ENCODE assay signal across 11 mouse cellular contexts in genomic region chr17:28515431-28516341, GRCm38 (mm10). TPM values are rescaled to one million over a fixed set of nuclear protein-coding genes. Genes with fewer than 3 reads are reported as not detected.
DNase-seq lines count a peak whose midpoint lies in the region; ATAC-seq lines count a peak whose summit lies in the region.
"Had no signal": no experiment of that assay in that cellular context is flagged by ENCODE, and none has a peak within 500 bp of the region (broad histone marks: within the 10 kb centered on the region; RNA-seq: fewer than 3 reads in every experiment).

No protein-coding gene starts in this region.

- H3K4me2 ChIP-seq in forebrain, embryonic 11.5 days (ENCODE audit: low read depth, low read length, severe bottlenecking): no peak overlapping the region
- no peak overlapping the region for H3K4me2 ChIP-seq in forebrain, embryonic 16.5 days (ENCODE audit: low read length)
- peak overlapping the region; percentile 1; the same call in 1 of the 2 replicates for H3K4me2 ChIP-seq in heart, embryonic 16.5 days (ENCODE audit: low read depth, low read length)
- H3K4me2 ChIP-seq: embryonic facial prominence, embryonic 12.5 days had no signal

- ATAC-seq in forebrain, embryonic 11.5 days (replicated peaks; ENCODE audit: low FRiP score): 0 out of 2 replicates have a peak, but pooled peaks have one; percentile 34
- no peak for ATAC-seq in forebrain, embryonic 16.5 days
- no peak for ATAC-seq in heart, embryonic 16.5 days (replicated peaks; ENCODE audit: extremely low read depth, insufficient read depth, low FRiP score)
- ATAC-seq in frontal cortex, adult (ENCODE audit: low TSS enrichment): no peak

- WGBS in forebrain, embryonic 11.5 days: 65% methylated on average over 10 of the region's 10 CpGs
- 72% methylated on average over 10 of the region's 10 CpGs for WGBS in forebrain, embryonic 16.5 days
- 49% methylated on average over 10 of the region's 10 CpGs for WGBS in heart, embryonic 16.5 days

- no peak overlapping the region for H3K27ac ChIP-seq in forebrain, embryonic 11.5 days (ENCODE audit: low read depth, low read length)
- no peak overlapping the region for H3K27ac ChIP-seq in forebrain, embryonic 16.5 days (ENCODE audit: low read length)
- H3K27ac ChIP-seq in heart, embryonic 16.5 days (ENCODE audit: low read length): peak overlapping the region; percentile 47; the same call in 1 of the 2 replicates
- H3K27ac ChIP-seq: embryonic facial prominence, embryonic 12.5 days had no signal

- peaks cover 7% of the 10 kb centered on the region for H3K27me3 ChIP-seq in forebrain, embryonic 11.5 days (ENCODE audit: control insufficient read depth, insufficient read depth, low read length)
- peaks cover 3% of the 10 kb centered on the region; the same call in 1 of the 2 replicates for H3K27me3 ChIP-seq in forebrain, embryonic 16.5 days (replicated peaks; ENCODE audit: control insufficient read depth, insufficient read depth, low read length)
- H3K27me3 ChIP-seq in heart, embryonic 16.5 days (ENCODE audit: control insufficient read depth, insufficient read depth, low read length): peaks cover 7% of the 10 kb centered on the region
- peaks cover 56% of the 10 kb centered on the region for H3K27me3 ChIP-seq in megakaryocyte, embryonic 14.5 days (replicated peaks)

- no peak for DNase-seq in forebrain, embryonic 11.5 days (ENCODE audit: low spot score)
- DNase-seq in 416B (ENCODE audit: low read depth): peak; percentile 97
- no peak for DNase-seq in cerebellum, postnatal 25 days
- no peak for DNase-seq in Muller cell, postnatal 12 days (ENCODE audit: inconsistent ontology term)

- H3K9me3 ChIP-seq in forebrain, embryonic 11.5 days (ENCODE audit: control insufficient read depth, low read length): no peaks in the 10 kb centered on the region
- H3K9me3 ChIP-seq in forebrain, embryonic 16.5 days (ENCODE audit: control insufficient read depth, low read length): no peaks in the 10 kb centered on the region
- no peaks in the 10 kb centered on the region for H3K9me3 ChIP-seq in heart, embryonic 16.5 days (replicated peaks; ENCODE audit: control insufficient read depth, low read length)
- no peaks in the 10 kb centered on the region for H3K9me3 ChIP-seq in megakaryocyte, embryonic 14.5 days
- H3K9me3 ChIP-seq: embryonic facial prominence, embryonic 12.5 days had no signal

- H3K4me1 ChIP-seq in forebrain, embryonic 11.5 days (replicated peaks; ENCODE audit: control insufficient read depth, insufficient read depth, low read length): peaks cover 21% of the 10 kb centered on the region
- H3K4me1 ChIP-seq in forebrain, embryonic 16.5 days (replicated peaks; ENCODE audit: control insufficient read depth, insufficient read depth, low read length): peaks cover 20% of the 10 kb centered on the region
- H3K4me1 ChIP-seq in heart, embryonic 16.5 days (ENCODE audit: control insufficient read depth, insufficient read depth, low read length): peaks cover 36% of the 10 kb centered on the region
- peaks cover 72% of the 10 kb centered on the region for H3K4me1 ChIP-seq in megakaryocyte, embryonic 14.5 days

- H3K4me3 ChIP-seq in forebrain, embryonic 11.5 days (ENCODE audit: low read depth, low read length): no peak overlapping the region
- no peak overlapping the region for H3K4me3 ChIP-seq in forebrain, embryonic 16.5 days (replicated peaks; ENCODE audit: low read length)
- no peak overlapping the region for H3K4me3 ChIP-seq in heart, embryonic 16.5 days (ENCODE audit: low read length)
- H3K4me3 ChIP-seq in megakaryocyte, embryonic 14.5 days (replicated peaks): peak overlapping the region; percentile 71
- H3K4me3 ChIP-seq: embryonic facial prominence, embryonic 12.5 days had no signal

- H3K9ac ChIP-seq in forebrain, embryonic 11.5 days (ENCODE audit: low read length): no peak overlapping the region
- H3K9ac ChIP-seq in forebrain, embryonic 16.5 days (replicated peaks; ENCODE audit: low read depth, low read length): no peak overlapping the region
- H3K9ac ChIP-seq in heart, embryonic 16.5 days (ENCODE audit: low read length): no peak overlapping the region; the same call in 1 of the 2 replicates
- H3K9ac ChIP-seq: embryonic facial prominence, embryonic 12.5 days had no signal

- H3K36me3 ChIP-seq in forebrain, embryonic 11.5 days (ENCODE audit: control insufficient read depth, insufficient read depth, low read length): no peaks in the 10 kb centered on the region
- no peaks in the 10 kb centered on the region for H3K36me3 ChIP-seq in forebrain, embryonic 16.5 days (ENCODE audit: control insufficient read depth, insufficient read depth)
- H3K36me3 ChIP-seq in heart, embryonic 16.5 days (ENCODE audit: control insufficient read depth, insufficient read depth): no peaks in the 10 kb centered on the region
- H3K36me3 ChIP-seq in megakaryocyte, embryonic 14.5 days (replicated peaks; ENCODE audit: low read length): no peaks in the 10 kb centered on the region
- H3K36me3 ChIP-seq: embryonic facial prominence, embryonic 12.5 days had no signal

RNA-seq across cellular contexts. Expression of gene Fkbp5, which starts 1.6 kb away (rescaled TPM):
- polyA plus RNA-seq in forebrain, embryonic 11.5 days (2014; fragmentation: Nextera tagmentation; extraction: Ambion mirVana): 11.4 and 11.5 TPM in 2 replicates
- 39.3 and 41.7 TPM in 2 replicates for polyA plus RNA-seq in forebrain, embryonic 16.5 days (2015; fragmentation: Nextera tagmentation; extraction: Ambion mirVana)
- polyA plus RNA-seq in heart, embryonic 16.5 days (2015; fragmentation: Nextera tagmentation; extraction: Ambion mirVana): 34.9 and 54.5 TPM in 2 replicates
- polyA plus RNA-seq in megakaryocyte, embryonic 14.5 days (2012; ENCODE audit: insufficient read depth, low replicate concordance): 8.7 and 25.1 TPM in 2 replicates

RNA-seq across cellular contexts. Expression of gene Armc12, which starts 14.9 kb away (rescaled TPM):
- not detected in 2 replicates for polyA plus RNA-seq in forebrain, embryonic 11.5 days (2014; fragmentation: Nextera tagmentation; extraction: Ambion mirVana)
- polyA plus RNA-seq in forebrain, embryonic 16.5 days (2015; fragmentation: Nextera tagmentation; extraction: Ambion mirVana): not detected in 2 replicates
- not detected in 2 replicates for polyA plus RNA-seq in heart, embryonic 16.5 days (2015; fragmentation: Nextera tagmentation; extraction: Ambion mirVana)
- not detected in 2 replicates for polyA plus RNA-seq in megakaryocyte, embryonic 14.5 days (2012; ENCODE audit: insufficient read depth, low replicate concordance)
- polyA plus RNA-seq: C2C12; embryonic facial prominence, embryonic 12.5 days; liver, embryonic 16.5 days had no signal

RNA-seq across cellular contexts. Expression of gene Clpsl2, which starts 33.5 kb away (rescaled TPM):
- not detected in 2 replicates for polyA plus RNA-seq in forebrain, embryonic 11.5 days (2014; fragmentation: Nextera tagmentation; extraction: Ambion mirVana)
- polyA plus RNA-seq in forebrain, embryonic 16.5 days (2015; fragmentation: Nextera tagmentation; extraction: Ambion mirVana): not detected in 2 replicates
- not detected in 2 replicates for polyA plus RNA-seq in heart, embryonic 16.5 days (2015; fragmentation: Nextera tagmentation; extraction: Ambion mirVana)
- polyA plus RNA-seq in megakaryocyte, embryonic 14.5 days (2012; ENCODE audit: insufficient read depth, low replicate concordance): not detected in 2 replicates
- polyA plus RNA-seq: C2C12; embryonic facial prominence, embryonic 12.5 days; liver, embryonic 16.5 days had no signal

RNA-seq across cellular contexts. Expression of gene Clps, which starts 44.9 kb away (rescaled TPM):
- polyA plus RNA-seq in forebrain, embryonic 11.5 days (2014; fragmentation: Nextera tagmentation; extraction: Ambion mirVana): not detected in 2 replicates
- not detected in 2 replicates for polyA plus RNA-seq in forebrain, embryonic 16.5 days (2015; fragmentation: Nextera tagmentation; extraction: Ambion mirVana)
- 2.2 TPM in 1 of 2 replicates, not detected in the other for polyA plus RNA-seq in heart, embryonic 16.5 days (2015; fragmentation: Nextera tagmentation; extraction: Ambion mirVana)
- polyA plus RNA-seq in megakaryocyte, embryonic 14.5 days (2012; ENCODE audit: insufficient read depth, low replicate concordance): not detected in 2 replicates
- polyA plus RNA-seq: C2C12; embryonic facial prominence, embryonic 12.5 days had no signal

RNA-seq across cellular contexts. Expression of gene Lhfpl5, which starts 59.8 kb away (rescaled TPM):
- 0.84 and 1.5 TPM in 2 replicates for polyA plus RNA-seq in forebrain, embryonic 11.5 days (2014; fragmentation: Nextera tagmentation; extraction: Ambion mirVana)
- polyA plus RNA-seq in forebrain, embryonic 16.5 days (2015; fragmentation: Nextera tagmentation; extraction: Ambion mirVana): 5.3 and 8.3 TPM in 2 replicates
- polyA plus RNA-seq in heart, embryonic 16.5 days (2015; fragmentation: Nextera tagmentation; extraction: Ambion mirVana): 0.14 and 0.39 TPM in 2 replicates
- polyA plus RNA-seq in megakaryocyte, embryonic 14.5 days (2012; ENCODE audit: insufficient read depth, low replicate concordance): not detected in 2 replicates
